Mouse (Mus musculus) hindlimb bud, embryonic 11.5 days (tissue): ENCODE measurements around the gene Als2cl.

ENCODE experiments used
- DNase-seq: peaks from one replicate; pipeline ENCODE4 v3.0.0-alpha.2; 2012; ENCODE audit warnings: low read depth, low spot score; ENCODE audit errors: extremely low spot score

The Als2cl gene

DNA sequence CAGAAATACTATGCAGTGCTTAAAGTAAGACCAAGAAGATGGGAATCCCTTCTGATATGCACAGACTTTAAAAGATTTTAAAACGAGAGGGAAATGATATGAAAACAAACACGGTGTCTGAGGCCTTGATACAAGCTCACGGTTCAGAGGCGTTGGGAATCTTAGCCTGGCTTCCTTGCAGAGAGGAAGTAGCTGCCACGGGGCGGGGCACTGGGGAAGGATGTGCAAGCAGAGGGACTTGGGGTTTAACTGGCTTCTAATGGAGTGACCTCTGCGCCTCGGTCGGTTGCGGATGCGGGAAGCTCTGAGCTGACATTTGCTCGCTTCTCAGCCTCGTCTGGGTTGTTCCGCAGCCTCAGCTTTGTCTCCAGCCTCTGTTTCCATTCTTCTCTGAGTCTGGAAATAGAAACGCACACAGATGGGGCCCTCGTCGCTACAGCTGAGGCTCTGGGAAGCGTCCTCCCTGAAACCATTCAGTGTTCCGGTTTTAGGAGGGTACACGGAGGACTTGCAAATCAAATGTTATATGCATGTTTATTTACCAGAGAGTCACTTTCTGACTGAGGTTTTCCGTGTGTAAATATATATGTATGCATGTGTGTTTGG is 35.1 kb downstream of the Als2cl start:
- DNase-seq: no peak

DNA sequence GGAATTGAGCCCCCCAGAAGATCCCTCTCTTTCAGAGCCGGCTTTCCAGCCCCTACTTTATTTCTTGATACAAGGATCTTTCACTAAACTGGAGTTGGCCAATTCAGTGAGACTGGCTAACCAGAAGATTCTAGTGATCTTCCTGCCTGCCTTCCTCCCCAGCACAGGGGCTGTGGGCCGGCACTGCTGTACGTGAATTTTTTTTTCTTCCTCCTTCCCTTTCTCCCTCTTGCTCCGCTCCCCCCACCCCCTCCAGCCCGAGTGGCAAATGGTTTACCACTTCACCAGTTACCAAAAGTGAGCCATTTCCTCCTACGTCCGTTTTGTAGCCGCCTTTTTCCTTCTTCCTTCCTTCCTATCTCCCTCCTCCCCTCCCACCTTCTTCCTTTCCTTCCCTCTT is 35.8 kb downstream of the Als2cl start:
- DNase-seq: no peak

DNA sequence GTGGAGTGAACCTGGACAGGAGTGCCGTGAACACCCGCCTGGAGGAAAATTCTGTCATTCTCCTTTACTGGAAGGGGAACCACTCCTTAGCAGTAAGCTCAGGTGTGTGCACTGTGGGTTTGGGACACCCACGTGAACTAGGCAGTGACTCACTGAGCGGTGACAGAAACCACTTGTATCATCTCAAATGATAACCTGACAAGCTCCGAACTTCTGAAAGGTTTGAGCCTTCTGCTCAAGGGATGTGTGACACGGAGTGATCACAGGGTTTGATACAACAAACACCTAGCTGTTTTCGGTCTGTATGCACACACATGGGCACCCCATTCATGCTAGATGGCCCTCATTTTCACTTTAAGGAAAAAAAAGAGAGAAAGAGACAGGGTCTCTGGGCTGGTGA is 37.1 kb downstream of the Als2cl start, which contains the start of gene Fam240a:
Fam240a (minus strand) TSS at position 76 of the 400 bp plus-strand sequence.
- no peak for DNase-seq

DNA sequence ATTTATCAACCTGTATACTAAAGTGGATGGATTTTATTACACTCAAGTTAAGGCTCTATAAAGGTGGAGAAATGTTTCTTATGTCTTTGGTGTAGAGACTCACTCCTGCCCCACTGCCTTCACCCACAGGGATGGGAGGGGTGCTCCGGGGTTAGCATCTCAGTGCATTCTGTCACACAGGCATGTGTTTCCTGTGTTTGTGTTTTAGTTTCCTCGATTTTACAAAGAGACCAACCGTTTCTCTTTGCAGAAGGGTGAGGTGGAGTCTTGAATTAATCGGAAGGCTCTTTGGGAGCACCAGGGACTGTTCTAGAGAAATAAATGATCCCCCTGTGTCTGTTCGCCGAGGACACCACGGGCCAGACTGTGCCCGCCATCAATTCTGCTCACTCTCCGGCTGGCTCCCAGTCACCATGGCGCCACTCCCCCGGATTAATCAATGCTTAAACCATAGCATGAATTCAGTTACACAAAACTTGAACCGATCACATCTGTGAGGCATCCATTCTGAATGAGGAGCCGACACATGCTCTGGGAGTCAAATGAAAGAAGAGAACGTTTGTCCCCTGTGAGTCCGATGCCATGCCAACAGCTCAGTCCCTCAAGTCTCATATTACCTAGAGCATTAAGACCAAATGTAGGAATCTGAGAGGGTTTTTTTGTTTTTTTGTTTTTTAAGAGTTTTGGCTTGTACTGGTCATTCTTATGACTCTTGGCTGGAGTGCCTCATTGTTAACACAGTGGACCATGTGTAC is 41.2 kb downstream of the Als2cl start:
- DNase-seq: no peak

DNA sequence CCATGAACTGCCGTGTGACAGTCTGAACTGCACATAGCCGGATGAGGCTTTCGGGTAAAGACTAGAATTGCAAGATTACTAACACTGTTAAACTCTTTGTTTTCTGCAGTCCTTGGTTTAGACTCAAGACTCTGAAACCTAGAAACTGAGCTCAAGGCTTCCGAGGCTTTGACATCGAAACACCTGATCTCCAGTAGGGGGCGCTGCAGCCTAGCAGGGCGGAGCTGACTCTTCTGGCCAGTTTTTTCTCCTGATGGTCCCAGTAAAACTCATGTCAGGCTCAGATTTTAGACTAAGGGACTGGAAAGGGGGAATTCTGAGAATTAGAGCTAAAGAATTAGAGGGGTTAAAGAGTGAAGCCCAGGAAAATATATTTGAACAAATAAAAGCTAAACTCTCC is 43.1 kb downstream of the Als2cl start:
- no peak for DNase-seq

DNA sequence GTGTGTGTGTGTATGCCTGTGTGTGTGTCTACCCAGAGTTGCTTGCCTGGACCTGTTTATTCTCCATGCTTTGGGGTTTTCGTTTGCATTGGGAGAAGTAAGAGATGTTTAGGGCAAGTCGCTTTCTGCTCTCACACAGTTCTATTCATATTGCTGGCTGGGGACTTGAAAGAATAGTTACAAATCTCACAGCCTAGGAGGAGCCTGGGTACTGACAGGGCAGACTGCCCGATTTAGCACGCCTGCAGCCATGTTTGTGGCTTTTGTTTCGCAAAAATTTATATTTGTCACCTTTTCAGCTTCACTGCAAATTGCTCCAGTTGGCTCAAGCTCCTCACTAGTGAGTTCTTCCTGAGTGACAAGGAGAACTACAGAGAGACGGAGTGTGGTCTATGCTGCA is 51.9 kb downstream of the Als2cl start:
- no peak for DNase-seq

DNA sequence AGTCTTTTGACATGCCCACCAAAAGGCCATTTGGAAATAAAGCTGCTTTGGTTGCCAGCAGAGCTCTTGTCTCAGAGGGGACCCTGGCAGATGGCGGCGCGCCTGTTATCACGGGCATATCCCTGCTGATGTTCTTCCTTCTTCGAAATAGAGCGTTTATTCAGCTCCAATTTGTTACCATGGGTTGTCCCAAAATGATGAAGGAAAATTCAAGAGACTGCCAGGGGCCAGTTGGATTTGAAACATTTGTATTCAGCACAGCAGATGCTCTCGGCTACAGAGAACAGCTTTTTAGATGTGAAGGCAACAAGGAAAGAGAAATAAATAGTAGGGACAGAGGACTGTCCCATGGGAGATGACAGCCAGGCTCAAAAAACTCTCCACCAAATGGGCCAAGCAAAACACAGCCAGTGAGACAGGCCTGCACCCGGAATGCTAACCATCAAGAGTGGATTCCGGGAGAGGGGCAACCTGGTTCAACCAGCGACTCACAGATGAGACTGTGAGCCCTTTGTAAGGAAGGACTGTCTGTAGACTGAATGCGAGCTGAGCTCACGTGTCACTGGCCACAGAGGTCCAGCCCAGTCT is 54.3 kb downstream of the Als2cl start:
- no peak for DNase-seq

DNA sequence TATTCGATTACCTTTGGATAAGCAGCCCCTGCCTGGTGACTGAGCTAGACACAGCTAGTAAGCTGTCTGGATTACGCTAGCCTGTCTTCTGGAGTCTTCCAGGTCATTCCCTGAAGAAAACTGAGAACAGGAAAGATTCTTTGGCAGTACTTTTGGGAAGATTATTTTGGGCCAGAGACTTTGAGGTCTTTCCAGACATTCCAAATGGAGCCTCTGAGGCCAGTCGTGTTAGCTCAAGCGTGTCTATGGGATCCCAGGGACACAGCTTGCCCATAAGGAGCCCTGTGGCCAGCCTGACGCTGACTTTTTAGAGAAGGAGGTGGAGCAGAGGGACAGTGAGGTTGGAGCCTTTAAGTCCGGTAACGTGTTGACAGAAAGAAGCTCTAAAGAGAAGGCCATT is 56.3 kb downstream of the Als2cl start:
- DNase-seq: no peak

DNA sequence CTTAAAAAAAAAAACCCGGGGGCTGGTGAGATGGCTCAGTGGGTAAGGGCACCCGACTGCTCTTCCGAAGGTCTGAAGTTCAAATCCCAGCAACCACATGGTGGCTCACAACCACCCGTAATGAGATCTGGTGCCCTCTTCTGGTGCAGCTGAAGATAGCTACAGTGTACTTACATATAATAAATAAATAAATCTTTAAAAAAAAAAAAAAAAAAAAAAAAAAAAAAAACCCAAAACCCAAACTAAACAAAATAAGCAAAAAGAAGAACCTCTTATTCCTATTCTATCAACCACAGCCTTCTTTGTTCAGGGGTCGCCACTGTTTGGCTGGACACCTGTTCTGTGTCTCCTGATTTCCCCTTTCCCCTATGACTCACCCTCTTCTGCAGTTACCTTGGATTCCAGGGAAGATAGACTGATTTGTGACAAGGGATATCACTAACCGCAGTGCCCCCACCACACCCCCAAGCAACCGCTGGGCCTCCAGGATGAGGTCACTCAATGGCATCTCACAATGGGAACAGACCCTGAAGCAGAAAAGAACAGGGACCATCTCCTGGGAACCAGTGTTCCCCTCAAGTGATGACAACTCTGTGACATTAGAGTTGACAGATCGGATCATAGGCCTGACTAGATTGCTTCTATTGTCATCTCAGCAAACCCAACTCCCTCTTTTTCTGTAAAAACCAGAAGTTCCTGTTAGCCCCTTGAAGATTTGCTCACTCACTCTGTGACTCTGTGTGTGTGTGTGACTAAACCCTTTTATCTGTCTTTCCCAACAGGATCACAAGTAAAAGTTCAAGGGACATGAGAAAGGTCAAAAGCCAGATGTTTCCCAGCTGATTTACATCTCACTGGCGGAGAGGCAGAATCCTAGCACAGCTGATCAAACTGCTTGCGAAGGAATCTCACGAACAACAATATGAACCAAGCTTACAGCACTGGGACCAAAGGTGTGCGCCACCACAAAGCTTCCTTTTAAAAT is 58.1 kb downstream of the Als2cl start:
- DNase-seq: no peak

DNA sequence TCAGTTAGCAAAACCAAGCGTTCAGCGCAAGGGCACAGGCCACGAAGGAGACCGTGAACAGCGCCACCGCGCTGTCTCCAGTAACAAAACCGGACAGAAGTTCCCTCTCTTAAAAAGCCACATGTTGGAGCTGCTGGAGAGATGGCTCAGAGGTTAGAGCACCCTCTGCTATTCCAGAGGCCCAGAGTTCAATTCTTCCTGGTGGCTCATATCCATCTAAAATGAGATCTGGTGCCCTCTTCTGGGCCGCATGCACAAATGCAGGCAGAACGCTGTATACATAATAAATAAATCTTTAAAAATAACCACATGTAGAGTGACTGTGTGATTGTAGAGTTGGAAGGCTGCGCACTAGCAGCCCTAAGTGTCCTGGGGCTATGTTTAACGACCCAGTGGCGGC is 64.6 kb downstream of the Als2cl start:
- DNase-seq: no peak

DNA sequence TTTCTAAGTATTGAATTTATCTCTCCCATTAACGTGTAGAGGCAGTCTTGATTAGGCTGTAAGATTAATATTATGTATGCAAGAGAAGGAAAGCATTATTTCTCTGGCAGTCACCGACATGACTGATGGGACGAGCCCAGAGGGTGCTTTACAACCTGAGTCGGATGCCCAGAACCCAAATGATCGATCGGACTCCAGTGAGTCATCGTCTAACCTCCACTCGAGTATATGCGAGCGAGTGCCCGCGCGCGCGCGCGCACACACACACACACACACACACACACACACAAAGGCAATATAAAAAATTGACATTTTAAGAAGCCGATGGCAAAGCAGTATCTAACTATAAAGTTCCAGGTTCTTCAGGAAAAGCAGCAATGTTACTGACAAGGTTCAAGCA is 65.7 kb downstream of the Als2cl start:
- no peak for DNase-seq

DNA sequence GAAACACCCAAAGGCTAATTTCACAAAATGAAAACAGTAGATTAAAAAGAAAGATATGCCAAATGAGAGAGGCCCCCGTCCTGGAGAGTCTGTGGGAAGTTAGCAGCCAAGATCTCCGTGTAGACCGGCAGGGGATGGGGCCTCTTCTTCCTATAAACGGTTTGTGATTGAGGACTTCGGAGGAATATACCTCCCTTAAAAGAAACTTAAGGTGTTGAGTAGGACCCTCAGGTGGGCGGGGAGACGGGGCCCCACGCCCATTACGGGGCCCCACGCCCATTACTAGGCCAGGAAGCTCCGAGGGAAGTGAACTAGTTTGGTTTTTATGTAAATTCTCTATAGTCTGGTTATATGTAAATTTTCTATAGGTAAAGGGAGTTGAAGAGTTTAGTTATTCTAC is 66.3 kb downstream of the Als2cl start, which contains the start of gene Tdgf1:
Tdgf1 (minus strand) TSS at position 233 of the 400 bp plus-strand sequence.
- no peak for DNase-seq

DNA sequence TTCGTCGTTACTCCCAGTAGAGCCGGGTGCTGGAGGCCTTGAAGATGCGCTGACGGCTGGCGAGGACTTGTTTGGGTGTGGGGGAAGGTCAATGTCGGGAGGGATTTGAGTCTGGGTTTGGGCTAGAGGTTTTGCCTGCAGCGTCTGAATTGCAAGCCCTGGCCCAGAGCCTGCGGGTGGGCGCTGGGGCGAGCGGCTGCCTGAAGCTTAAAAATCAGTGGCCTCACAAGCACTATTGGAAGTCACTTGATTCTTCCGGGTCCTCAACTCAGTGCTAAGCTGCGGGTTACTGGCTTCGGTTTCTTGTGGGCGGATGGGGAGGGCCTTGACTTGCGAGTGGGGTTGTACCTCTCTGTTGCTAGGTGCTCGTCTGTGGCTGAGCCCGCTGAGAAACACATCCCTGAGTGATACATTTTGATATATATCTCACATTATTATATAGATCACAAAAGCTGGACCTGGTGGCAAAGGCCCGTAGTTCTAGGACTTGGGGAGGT is 66.9 kb downstream of the Als2cl start:
- no peak for DNase-seq

DNA sequence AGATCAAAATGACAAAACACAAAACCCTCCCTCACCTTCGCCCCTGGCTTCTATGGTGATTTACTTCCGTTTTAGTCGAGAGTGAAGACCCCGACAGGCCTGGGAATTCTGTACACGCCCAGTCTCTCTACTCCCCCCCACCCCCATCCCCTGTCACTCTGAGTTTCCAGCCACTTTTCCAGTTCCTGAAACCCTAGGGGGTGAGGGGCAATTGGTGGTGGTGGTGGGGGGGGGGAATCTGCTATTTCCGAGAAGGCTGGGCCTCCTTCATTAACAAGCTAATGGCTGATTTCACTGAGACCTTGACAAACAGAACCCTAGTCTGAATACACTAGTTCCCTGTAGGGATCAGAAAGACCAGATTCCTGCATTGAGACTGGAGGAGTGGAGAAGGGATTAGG is 67.6 kb downstream of the Als2cl start:
- DNase-seq: no peak

DNA sequence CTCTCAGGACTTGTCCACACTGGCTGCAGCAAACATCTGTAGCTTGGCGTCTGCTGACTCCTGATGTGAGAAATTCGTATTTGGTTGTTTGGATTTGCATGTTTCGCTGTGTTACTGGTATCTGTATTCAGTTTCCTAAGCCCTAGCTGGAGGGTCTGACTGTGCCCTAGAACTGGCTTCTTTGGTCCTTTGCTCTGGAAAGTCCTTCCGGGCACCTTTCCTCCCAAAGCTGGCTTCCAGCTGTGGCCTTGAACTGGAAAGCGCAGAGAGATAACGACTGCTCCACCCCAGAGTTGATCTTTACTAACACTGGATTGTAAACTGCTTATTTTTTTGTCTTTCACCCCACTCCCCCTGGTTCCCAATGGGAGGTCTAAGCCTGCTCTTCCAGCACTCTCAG is 68.2 kb downstream of the Als2cl start:
- no peak for DNase-seq

DNA sequence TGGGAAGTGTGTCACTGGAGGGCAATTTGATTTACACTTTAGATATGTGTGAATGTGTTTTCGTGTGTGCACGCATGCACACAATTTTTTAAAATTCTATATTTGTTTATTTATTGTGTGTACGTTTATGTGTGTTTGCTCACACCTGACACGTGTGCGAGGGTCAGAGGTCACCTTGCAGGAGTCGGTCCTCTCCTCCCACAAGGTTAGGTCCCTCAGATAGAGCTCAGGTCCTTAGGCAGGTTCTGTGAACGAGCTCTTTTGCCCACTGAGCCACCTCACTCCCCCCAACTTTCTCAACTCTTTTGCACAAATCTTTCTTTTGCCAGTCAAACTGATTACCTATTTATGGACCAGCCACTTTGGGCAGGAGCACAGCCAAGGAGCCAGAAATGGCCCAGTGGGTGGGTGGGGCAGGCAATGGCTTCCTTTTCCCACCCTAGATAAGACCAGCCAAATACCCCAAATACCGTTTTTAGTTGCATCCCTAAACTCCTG is 69.2 kb downstream of the Als2cl start:
- DNase-seq: no peak

DNA sequence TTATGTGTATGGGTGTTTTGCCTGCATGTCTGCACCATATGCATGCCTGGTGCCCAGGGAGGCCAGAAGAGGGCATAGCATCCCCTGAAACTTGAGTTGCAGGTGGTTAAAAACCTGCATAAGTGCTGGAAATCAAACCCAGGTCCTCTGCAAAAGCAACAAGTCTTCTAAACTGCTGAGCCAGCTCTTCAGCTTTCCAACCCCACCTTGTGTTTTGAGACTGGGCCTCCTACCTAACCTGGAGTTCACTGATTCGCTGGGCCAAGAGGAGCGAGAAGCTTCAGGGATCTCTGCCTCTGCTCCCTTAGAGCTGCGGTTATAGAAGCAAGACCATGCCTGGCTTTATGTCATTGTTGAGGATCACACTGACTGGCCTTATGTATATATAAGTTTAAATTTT is 70.4 kb downstream of the Als2cl start:
- no peak for DNase-seq
